Mouse (Mus musculus): ENCODE results near the gene Cmip. TPM values are rescaled to one million over a fixed set of nuclear protein-coding genes. Genes with fewer than 3 reads are reported as not detected.
A peak's percentile ranks its signal among the peaks of the same experiment; 100 is the strongest.

The Cmip gene
- 100 to 1,000 TPM; 299 to 317 TPM for total RNA-seq (2021)
- long read RNA-seq, experiment 1, transcript Cmip-202 (21 exons, 2,408 nt) = major isoform, 7 of 27 reads
- long read RNA-seq, experiment 1, partial matches to known transcripts = 13 of 27 reads
- long read RNA-seq, experiment 1, other reads (novel, unspliced or antisense) = 7 of 27 reads
- long read RNA-seq, experiment 2, full-length matches to known transcripts = 8 of 21 reads
- long read RNA-seq, experiment 2, partial matches to known transcripts = 5 of 21 reads
- long read RNA-seq, experiment 2, other reads (novel, unspliced or antisense) = 8 of 21 reads

DNA sequence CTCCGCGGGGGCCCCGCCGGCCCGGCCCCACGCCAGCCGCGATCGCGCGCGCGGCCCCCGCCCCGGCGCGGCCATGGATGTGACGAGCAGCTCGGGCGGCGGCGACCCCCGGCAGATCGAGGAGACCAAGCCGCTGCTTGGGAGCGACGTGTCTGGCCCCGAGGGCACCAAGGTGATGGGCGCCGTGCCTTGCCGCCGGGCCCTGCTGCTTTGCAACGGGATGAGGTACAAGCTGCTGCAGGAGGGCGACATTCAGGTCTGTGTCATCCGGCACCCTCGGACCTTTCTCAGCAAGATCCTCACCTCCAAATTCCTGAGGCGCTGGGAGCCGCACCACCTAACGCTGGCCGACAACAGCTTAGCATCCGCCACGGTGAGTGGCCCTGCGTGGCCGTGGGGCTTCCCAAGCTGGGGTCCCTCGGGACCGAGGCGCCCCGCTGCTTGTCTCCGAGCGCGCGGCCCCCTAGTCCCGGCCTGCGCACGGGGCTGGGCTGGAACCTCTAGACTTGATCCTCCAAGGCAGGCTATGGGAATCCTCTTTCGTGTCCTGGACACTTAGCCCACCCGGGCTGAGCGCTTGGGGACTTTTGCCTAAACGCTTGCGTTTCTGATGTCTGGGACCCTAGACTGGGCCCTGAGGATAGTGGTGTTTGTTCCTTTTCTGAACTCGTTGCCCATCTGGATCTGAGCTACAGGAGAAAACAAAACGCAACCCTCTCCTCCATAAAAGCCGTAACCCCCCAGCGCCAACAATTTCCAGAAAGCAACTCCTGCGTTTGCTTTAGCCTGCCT is at the start of gene Cmip:
Cmip (plus strand) TSS at position 36 of the 792 bp plus-strand sequence.
- peak; percentile 38 to 48 for DNase-seq (ENCODE audit: low spot score in 2 of 2)

DNA sequence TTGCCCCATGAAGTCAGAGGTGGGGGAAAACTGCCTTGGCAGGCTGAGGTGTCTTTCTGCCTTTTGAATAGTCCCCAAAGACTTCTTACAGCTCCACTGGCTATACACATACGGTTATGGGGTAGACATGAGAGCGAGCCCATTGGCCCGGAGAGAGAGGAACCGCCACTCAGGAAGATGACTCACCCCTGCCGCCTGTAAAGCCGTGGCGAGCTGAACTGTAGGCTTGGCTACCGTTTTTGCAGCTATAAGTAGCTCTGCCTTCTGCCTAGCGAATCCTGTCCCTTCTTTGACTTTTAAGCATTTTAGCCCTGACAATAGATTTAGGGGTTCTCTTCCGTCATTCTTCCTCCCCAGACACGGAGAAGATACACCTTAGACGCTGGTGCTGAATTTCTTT is 47.7 kb upstream of the Cmip start:
- no peak for DNase-seq (ENCODE audit: low spot score in 2 of 2)

DNA sequence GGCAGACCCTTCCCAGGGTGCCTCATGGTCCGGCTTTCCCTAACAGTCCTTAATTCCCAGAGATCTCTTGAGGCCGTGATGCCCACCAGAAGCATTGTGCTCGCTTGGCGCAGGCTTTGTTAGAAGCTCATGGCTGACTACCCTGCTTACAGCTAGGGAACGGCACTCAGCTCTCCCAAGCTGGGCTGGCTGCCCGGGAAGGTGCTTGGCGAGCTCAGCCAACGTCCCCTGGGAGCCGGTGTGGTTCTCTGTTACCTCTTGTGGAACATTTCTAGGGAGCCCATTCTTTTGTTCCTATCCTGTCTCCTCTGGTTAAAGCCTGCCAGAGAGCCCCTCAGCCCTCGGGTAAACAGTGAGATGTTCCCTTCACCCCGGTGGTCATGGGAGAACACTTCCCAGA is 44.8 kb upstream of the Cmip start:
- DNase-seq (ENCODE audit: low spot score in 2 of 2) = no peak

DNA sequence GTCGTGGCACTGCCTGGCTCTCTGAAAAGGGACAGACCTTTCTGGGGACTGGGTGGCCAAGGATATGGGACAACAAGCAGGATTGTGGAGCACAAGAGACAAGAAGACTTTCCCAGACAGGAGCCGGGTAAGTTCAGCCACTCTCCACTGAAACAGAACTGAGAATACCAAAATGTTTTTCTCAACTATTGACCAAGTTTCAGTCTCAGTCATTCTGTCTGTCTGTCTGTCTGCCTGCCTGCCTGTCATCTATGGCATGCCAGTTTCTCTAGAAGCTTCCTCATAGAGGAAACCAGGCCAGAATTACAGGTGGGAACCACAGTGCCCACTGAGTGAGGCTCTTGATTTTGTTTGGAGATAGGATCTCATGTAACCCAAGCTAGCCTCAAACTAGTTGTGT is 39.1 kb upstream of the Cmip start:
- DNase-seq (ENCODE audit: low spot score in 2 of 2) = no peak

DNA sequence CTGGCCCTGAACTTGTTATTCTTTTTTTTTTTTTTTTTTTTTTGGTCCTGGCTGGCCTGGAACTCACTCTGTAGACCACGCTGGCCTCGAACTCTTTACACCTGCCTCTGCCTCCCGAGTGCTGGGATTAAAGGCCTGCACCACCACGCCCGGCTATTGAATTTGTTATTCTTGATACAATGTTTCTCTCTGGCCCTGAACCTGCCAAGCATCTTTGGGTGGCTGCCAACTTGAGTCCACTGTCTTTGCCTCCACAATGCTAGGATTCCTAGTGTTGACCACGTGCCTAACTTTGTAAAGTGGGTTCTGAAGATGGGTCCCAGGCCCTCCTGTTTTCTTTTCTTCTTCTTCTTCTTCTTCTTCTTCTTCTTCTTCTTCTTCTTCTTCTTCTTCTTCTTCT is 34.5 kb upstream of the Cmip start:
- DNase-seq (ENCODE audit: low spot score in 2 of 2) = no peak

DNA sequence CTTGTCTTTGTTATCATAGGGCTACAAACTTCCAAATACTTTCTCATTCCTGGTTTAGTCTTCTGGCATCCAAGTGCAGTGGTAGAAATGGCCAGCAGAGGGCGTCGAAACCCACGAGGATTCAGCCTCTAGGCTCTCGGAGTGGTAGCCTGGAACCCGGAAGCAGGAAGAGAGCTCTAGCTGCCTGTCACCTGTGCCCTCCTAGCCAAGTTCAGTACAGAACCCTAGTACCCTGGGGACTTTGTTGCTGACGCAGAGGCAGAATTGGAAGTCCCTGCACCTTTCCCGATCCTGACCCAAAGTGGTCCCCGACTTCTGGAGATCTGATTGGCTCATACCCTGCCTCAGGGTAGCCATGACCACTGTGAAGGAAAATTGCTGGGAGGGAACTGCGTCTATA is 32.2 kb upstream of the Cmip start:
- peak; percentile 89 to 95 for DNase-seq (ENCODE audit: low spot score in 2 of 2)

DNA sequence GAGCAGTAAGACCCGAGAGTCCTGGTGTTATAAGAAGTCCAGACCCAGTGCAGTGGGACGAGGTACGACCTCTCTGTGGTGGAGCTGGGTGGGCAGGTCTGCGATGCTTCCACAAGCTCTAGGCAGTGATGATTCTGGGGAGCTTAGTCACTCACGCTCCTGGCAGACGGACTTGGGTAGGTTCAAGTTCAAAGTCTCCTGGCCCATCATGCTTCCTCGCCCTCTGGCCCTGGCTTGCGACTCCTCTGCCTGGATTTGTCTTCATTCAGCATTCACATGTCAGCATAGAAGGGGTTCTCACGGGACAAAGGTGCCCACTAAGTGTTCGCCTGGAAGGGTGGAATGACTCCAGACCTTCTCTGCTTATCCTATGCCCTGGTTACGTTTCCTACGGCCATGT is 30.6 kb upstream of the Cmip start:
- DNase-seq (ENCODE audit: low spot score in 2 of 2) = no peak

DNA sequence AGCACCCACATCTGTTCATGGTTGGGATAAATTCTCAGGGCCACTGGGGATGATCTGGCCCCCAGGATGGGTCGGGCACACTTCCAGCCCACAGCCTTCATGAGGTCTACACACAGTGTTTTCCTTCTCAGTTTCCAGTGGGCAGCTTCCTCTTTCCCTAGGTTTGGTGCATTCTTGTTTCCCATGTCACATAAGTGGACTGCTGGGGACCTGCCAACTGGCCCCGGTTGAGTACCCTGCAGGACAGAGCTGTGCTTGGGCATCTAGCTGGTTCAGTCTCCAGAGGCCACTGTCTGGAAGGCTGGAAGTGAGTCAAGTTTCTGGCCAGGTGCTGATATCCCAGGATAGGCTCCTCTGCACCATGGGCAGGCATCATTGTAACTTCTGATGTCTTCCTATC is 29.5 kb upstream of the Cmip start:
- no peak for DNase-seq (ENCODE audit: low spot score in 2 of 2)

DNA sequence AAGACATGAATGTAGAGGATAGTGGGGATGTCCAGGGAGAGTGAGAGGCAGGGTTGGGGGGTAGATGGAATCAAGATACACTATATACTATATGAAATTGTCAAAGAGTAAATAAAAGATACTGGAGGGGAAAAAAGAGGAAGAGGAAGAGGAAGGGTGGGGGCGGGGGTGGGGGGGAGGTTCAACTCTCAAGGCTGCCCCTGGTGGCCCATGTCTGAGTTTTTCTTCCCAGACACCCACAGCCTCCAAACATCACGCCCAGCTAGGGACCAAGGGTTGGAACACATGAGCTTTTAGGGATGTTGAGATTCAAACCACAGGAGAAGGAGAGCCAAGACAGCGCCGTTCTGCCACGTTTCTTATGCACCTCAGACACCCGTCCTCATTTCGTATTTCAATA is 23.7 kb upstream of the Cmip start:
- DNase-seq (ENCODE audit: low spot score in 2 of 2) = no peak

DNA sequence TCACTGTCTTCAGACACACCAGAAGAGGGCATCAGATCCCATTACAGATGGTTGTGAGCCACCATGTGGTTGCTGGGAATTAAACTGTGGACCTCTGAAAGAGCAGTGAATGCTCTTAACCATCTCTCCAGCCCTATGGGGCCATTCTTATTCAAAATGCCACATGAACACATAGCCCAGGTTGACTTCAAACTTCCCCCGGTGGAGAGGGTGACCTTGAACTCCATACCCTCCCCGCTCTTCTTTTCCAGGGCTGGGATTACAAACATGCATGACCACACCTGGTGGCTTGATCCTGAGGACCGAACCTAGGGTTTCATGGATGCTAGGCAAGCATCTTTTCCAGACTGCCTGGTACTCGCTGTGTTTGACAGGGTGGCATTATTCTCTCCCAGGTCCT is 20.3 kb upstream of the Cmip start:
- no peak for DNase-seq (ENCODE audit: low spot score in 2 of 2)

DNA sequence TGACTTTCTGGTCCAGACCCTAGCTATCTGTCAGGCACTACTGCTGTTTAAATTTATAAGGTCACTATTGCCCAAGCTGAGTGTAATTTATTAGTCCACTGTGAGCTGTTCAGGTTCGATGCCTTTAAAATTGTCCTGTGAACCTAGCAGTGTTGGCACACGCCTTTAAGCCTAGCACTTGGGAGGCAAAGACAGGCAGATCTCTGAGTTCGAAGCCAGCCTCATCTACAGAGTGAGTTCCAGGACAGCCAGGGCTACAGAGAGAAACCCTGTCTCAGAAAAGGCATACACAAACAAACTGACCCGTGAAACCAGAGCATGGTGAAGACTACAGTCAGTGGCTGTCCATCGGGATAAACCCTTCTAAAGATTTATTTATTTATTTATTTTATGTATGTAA is 16.5 kb upstream of the Cmip start:
- DNase-seq (ENCODE audit: low spot score in 2 of 2) = no peak

DNA sequence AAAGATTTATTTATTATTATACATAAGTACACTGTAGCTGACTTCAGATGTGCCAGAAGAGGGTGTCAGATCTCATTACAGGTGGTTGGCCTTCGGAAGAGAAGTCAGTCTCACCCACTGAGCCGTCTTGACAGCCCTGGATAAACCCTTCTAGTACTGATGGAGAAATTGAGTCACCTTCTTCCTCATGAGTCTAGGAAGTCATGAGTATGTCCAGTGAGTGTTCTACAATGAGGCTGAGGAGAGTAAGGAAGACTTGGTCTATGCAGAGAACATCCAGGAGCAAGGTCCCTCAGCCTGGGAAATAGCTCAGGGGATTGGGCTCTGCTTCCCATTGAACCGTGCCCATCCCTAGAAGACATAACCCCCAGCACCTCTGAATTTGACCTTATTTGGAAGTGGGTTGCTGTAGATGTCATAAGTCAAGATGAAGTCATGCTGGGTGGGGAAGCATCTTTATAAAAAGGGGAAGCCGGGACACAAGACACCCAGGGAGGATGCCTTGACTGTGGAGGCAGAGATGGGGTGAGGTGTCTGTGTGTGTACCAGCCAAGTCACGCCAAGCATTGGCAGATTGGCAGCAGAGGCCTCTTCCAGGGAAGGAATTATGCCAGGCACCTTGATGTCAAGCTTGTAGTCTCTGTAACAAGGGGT is 15.9 kb upstream of the Cmip start:
- no peak for DNase-seq (ENCODE audit: low spot score in 2 of 2)

DNA sequence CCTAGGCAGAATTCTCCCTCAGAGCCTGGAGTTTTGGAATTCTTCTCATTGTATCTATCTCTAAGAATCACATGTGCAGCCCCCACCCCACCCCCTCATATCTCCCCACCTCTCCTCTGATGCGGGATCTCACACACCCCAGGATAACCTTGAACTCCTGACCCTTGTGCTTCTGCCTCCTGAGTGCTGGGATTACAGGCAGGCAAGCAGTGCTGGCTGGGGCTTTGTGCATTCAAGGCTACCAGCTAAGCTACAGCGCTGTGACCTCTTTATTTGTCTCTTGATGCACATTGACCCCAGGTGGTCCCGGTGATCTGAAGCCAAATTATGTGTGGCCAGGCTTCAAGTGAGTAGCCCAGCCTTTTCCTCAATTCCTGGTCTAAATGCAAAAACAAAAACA is 15.0 kb upstream of the Cmip start:
- no peak for DNase-seq (ENCODE audit: low spot score in 2 of 2)

DNA sequence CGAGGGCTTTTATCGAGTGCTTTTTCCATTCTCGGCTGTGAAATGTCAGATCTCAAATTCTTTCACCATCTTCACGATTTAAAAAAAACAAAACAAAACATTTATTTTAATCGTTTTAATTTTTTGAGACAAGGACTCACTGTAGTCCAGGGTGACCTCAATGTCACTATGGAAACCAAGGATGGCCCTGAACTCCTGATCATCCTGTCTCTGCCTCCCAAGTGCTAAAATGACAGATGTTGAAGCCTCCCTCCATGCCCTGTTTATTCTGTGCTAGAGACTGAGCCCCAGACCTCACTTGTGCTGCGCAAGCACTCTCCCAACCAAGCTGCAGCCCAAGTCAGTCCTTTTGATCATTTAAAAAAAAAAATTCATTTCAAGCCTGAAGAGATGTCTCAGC is 14.6 kb upstream of the Cmip start:
- no peak for DNase-seq (ENCODE audit: low spot score in 2 of 2)

DNA sequence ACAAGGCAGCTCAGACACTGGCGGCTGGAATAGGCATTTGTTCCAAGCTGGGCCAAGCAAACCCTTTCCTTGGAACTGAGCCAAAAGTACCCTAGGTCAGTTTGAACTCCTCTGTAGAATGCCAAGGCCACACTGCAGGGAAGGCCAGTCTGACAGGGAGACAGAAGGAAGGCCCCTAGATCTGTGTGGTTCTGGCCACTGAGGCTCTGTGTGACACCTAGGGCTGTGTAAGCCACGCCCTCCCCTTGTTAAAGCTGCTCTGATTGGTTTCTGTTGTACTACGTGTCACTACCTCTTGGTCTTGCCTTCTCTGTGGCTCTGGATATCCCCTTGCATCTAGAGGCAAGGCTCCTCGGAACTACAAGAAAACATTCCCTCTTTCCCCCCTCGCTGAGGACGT is 12.3 kb upstream of the Cmip start:
- DNase-seq (ENCODE audit: low spot score in 2 of 2) = no peak

DNA sequence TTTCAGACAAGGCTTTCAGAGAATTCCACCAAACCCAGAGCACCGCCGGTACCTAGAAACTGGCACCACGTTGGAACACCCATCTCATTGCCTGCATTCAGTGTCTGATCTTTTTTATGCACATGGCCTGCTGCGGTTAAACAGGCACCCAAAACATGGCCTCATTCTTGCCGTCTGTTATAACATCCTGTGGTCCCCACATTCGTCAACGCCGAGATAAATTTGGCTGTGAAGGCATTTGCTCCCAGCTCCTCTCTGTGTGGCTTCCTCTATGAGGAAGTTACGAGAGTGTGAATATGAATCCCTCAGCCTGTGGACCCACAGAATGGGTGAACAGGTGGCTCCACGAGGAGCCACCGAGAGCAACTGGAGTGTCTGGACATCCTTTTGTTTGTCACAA is 8.5 kb upstream of the Cmip start:
- DNase-seq (ENCODE audit: low spot score in 2 of 2) = no peak

DNA sequence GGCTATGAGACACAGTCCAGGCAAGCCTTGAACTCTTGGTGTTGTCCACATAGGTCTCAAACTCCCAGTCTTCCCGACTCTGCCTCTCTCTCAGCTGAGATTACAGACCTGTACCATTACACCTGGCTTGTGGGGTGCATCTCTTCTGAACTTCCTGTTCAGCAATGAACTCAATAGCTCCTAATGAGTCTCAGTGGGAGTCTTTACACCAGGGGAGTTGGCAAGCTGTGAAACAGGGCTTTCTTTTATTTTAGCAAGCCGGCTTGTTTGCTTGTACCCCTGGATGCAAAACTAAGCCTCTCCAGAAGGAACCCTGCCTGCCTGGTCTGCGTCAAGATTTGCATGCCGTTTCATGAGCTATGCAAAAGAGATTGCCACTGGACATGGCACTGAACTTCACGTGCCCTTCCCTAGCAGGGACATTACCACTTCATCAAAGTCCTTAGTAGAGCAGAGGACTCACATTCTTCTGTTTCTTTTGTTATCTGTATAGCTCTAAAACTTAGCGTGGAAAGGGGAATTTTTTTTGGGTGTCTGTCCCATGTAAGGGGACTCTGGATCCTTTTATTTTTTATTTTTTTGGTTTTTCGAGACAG is 5.7 kb upstream of the Cmip start:
- DNase-seq (ENCODE audit: low spot score in 2 of 2) = no peak

DNA sequence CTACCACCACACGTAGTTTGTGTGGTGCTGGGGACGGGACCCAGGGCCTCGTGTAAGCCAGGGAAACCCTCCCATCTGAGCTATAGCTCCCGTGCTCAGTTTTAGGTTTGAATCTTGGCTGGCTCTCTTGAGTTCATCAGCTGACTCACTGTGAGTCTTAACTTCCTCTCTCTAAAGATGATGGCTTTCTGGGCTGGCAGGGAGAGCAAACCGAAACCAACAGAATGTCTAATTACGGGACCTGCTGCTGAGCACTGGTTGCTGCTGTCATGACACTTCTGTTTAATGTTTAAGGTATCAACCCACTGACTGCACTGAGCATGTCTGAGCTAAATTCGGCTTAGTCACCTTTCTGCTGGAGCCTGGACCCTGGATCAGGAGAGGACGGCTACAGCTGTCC is 4.2 kb upstream of the Cmip start:
- no peak for DNase-seq (ENCODE audit: low spot score in 2 of 2)

DNA sequence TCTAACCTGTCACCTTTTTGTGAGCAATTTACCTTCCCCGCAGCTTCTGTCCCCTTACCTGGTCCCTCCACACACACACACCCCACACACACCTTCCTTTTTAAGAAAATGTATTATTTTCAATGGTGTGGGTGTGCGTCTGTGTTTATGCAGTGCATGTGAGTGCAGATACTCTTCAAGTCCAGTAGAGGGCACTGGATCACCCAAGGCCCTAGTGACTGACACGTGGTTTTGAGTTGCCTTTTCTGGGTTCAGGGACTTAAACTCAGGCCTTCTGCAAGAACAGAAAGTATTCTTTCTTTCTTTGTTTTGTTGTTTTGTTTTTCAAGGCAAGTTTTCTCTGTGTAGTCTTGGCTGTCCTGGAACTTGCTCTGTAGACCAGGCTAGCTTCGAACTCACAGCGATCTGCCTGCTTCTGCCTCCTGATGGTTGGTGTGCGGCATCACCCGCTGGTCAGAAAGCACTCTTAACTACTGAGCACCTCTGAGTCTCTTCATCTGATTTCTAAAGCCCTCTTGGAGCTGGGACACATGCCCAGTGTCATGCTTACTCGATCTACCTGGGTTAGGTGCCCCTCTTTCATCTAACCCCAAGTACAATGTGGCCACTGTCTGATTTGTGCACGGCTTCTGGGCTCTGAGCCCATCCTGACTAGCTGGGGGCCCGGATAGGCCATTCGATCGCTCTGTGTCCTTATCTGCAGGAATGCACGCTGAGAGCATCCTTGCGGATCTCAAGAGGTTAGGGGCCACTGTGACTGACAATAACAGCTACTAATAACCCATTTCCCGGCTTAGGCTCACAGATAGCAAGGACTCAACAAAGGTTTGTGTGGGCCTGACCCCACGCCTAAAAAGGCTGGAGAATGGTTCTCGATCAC is 3.2 kb upstream of the Cmip start:
- no peak for DNase-seq (ENCODE audit: low spot score in 2 of 2)

DNA sequence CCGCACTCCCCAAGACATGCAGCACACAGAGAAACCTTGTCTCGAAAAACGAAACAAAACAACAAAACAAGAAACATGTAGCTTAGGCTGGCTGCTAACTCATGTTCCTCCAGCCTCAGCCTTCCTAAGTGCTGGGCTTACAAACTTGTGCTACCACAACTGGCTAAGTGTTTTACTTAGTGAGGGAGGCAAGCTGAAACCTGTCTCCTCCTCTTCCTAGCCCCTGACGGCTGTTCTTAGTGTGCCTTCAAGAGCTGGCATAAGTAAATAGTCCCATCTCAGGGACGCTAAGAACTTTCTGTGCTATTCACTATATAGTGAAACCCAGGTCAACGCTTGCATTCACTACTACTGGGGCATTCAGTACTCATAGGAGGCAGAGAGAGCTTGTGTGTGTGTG is 2.4 kb upstream of the Cmip start:
- DNase-seq (ENCODE audit: low spot score in 2 of 2) = no peak

DNA sequence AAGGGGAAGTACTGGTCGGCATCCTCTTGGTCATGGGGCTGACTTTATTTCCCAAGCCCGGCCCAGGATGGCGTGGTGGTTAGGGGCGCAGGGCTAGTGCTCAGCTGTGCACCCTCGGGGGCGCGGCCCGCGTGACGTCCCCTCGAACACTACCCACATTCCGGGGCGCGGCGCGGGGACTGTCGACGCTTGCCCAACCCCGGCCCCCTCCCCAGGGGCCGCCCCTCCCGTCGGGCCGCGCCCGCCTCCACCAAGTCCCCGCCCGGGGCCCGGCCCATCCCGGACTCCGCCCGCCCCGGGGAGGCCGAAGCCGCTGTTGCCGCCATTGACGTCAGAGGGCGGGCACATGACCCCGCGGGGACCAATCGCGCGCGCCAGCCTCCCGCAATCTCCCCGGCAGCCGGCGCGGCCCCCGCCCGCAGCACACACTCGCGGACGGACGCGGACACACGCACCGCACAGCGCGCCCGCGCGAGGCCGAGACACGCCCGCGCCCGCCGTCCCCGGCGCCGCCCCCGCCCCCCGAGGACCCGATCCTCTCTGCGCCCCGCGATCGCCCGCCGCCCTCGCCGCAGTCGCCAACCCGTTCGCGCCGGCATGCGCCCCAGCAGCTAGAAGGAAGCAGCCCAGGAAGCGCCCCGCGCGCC is 449 bp upstream of the Cmip start:
- peak; percentile 94 to 98 for DNase-seq (ENCODE audit: low spot score in 2 of 2)
